Mouse (Mus musculus): ENCODE data around the gene Pfkfb2. TPM values are rescaled to one million over a fixed set of nuclear protein-coding genes. Genes with fewer than 3 reads are reported as not detected.
A peak's percentile ranks its signal among the peaks of the same experiment; 100 is the strongest.

Gene Pfkfb2
- total and polyA plus RNA-seq, 3 experiments, result 13.6 to 13.9 TPM; not detected in 1

GRCm38 (mm10) chr1:130717291-130717871 is 11.7 kb downstream of the Pfkfb2 start, which contains the start of gene Yod1:
Yod1 (plus strand) TSS chr1:130717327.
- peak within 1 kb of the TSS; percentile 73 to 77 for H3K4me3 ChIP-seq (ENCODE audit: control insufficient read depth in 1 of 2, insufficient read depth in 1 of 2, low read depth in 2 of 2, low read length in 2 of 2)
- H3K9me3 ChIP-seq (replicated peaks; ENCODE audit: insufficient read depth, low read length), result no peaks in the 10 kb centered on the region
- no peaks in the 10 kb centered on the region for H3K27me3 ChIP-seq (ENCODE audit: control insufficient read depth in 1 of 2, insufficient read depth in 2 of 2, low read length in 2 of 2)
- peaks cover 2 to 14% of the 10 kb centered on the region in 2 experiments; a peak in 2 of 4 replicates for H3K4me1 ChIP-seq (ENCODE audit: control insufficient read depth in 1 of 2, insufficient read depth in 2 of 2, low read length in 2 of 2)
- H3K36me3 ChIP-seq (ENCODE audit: control insufficient read depth in 1 of 2, insufficient read depth in 2 of 2, low read length in 2 of 2), result peaks cover 3 to 25% of the 10 kb centered on the region in 2 experiments
- peak; percentile 93 for DNase-seq (ENCODE audit: low read depth, low spot score)
- 0 out of 4 replicates have a peak, but pooled peaks of 1 of the 2 experiments have one; percentile 26 for TF ChIP-seq EP300 (IDR thresholded peaks at IDR 0.05; ENCODE audit: low read depth in 1 of 2, low read length in 2 of 2)
- TF ChIP-seq UBTF (IDR thresholded peaks at IDR 0.05; ENCODE audit: borderline replicate concordance, insufficient read depth, low read depth, low read length), result peak; percentile 76; the same call in 1 of the 2 replicates
- TF ChIP-seq E2F4 (IDR thresholded peaks at IDR 0.05; ENCODE audit: borderline replicate concordance, low read depth, low read length), result no peak
- no peak for TF ChIP-seq MAFK (IDR thresholded peaks at IDR 0.05; ENCODE audit: borderline replicate concordance, low read depth, low read length)
- no peak for TF ChIP-seq SMC3 (IDR thresholded peaks at IDR 0.05; ENCODE audit: low read depth, low read length)
- no peak for TF ChIP-seq ZNF384 (IDR thresholded peaks at IDR 0.05; ENCODE audit: low read depth, low read length)
- no peak for TF ChIP-seq POLR2AphosphoS5 (IDR thresholded peaks at IDR 0.05; ENCODE audit: borderline replicate concordance, low read depth, low read length)
- peak; percentile 66; the same call in 1 of the 2 replicates for TF ChIP-seq SIN3A (IDR thresholded peaks at IDR 0.05; ENCODE audit: low read length)
- TF ChIP-seq BHLHE40 (IDR thresholded peaks at IDR 0.05; ENCODE audit: borderline replicate concordance, low read depth, low read length), result no peak
- TF ChIP-seq POLR2AphosphoS2 (IDR thresholded peaks at IDR 0.05; ENCODE audit: low read length), result peak; percentile 82; the same call in 1 of the 2 replicates
- TF ChIP-seq CHD1 (IDR thresholded peaks at IDR 0.05; ENCODE audit: low read depth, low read length), result peak; percentile 35; the same call in 1 of the 2 replicates
- TF ChIP-seq POLR2A (IDR thresholded peaks at IDR 0.05; ENCODE audit: control insufficient read depth in 1 of 2, insufficient read depth in 1 of 2, low read depth in 1 of 2, low read length in 2 of 2, poor library complexity in 1 of 2), result peak; percentile 83 to 85
- TF ChIP-seq TBP (IDR thresholded peaks at IDR 0.05; ENCODE audit: low read depth, low read length), result 0 out of 2 replicates have a peak, but pooled peaks have one; percentile 46
- peak; percentile 98 for TF ChIP-seq CHD2 (IDR thresholded peaks at IDR 0.05; ENCODE audit: low read length)
- peak; percentile 30; the same call in 1 of the 2 replicates for TF ChIP-seq MXI1 (IDR thresholded peaks at IDR 0.05; ENCODE audit: low read depth, low read length)
- no peak for TF ChIP-seq MYC (IDR thresholded peaks at IDR 0.05; ENCODE audit: low read depth, low read length)
- TF ChIP-seq NRF1 (IDR thresholded peaks at IDR 0.05; ENCODE audit: insufficient read depth, low read depth, low read length, poor library complexity, severe bottlenecking), result no peak
- TF ChIP-seq TCF12 (IDR thresholded peaks at IDR 0.05; ENCODE audit: low read depth, low read length), result peak; percentile 68
- TF ChIP-seq GABPA (IDR thresholded peaks at IDR 0.05; ENCODE audit: low read depth, low read length), result no peak
- TF ChIP-seq MEF2A (IDR thresholded peaks at IDR 0.05; ENCODE audit: extremely low read depth, insufficient replicate concordance, low read depth, low read length, poor library complexity, severe bottlenecking), result no peak
- peak; percentile 88 for TF ChIP-seq HCFC1 (IDR thresholded peaks at IDR 0.05; ENCODE audit: low read depth, low read length)
- peak; percentile 74; the same call in 1 of the 2 replicates for TF ChIP-seq MAZ (IDR thresholded peaks at IDR 0.05; ENCODE audit: low read depth, low read length)
- TF ChIP-seq ETS1 (IDR thresholded peaks at IDR 0.05; ENCODE audit: low read depth, low read length), result peak; percentile 23; the same call in 1 of the 2 replicates
- TF ChIP-seq NELFE (IDR thresholded peaks at IDR 0.05; ENCODE audit: low read depth, low read length), result peak; percentile 89
- H3K27ac ChIP-seq (ENCODE audit: control insufficient read depth, low read depth, low read length), result peak within 1 kb of the TSS; percentile 77
- peaks cover 39% of the 10 kb centered on the region for H3K79me2 ChIP-seq (ENCODE audit: control insufficient read depth, insufficient read depth, low read length, poor library complexity)
- H3K9ac ChIP-seq (ENCODE audit: control insufficient read depth, low read depth, low read length, poor library complexity, severe bottlenecking), result peak within 1 kb of the TSS; percentile 92
